Mouse (Mus musculus): ENCODE results near the gene P3h3.
"Not testable (repeated sequence)": the region's sequence is repeated elsewhere in the genome, so short reads cannot be mapped to it uniquely, and the experiment has no call there.

Gene P3h3

GRCm38 (mm10) chr6:124834512-124835081 lies 23.0 kb downstream of the P3h3 start:
- in situ Hi-C loops (cut with MboI, MseI), result no loop called here

DNA sequence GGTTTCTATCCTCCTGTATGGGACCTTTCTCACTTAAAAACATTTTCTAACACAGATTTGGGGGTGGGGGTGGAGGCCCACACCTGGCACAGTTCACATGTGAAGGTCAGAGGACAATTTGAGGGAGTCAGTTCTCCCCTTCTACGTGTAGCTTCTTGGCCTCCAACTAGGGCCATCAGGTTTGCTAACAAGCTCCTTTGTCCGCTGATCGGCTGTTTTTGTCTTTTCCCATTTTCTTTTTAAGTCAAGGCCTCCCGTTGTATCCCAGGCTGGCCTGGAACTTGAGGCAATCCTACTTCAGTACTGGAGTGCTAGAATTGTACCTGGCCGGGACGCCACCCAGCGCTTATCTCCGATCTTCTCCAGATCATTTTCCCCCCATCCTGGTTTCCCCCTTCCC lies 25.9 kb downstream of the P3h3 start:
- in situ Hi-C loops (cut with MboI, MseI), result no loop called here

DNA sequence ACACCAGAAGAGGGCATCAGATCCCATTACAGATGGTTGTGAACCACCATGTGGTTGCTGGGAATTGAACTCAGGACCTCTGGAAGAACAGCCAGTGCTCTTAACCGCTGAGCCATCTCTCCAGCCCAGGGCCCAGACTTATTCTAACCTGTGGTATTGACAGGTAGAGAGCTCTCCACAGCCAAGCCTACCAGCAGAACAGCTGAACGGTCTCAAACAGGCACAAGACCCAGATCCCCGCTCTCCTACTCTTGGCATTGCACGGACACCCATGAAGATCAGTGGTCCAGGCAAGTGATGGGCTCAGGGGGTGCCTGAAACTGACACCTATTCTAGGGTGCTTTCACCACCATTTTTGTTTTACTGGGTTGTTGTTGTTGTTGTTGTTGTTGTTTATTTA lies 26.4 kb downstream of the P3h3 start:
- in situ Hi-C loops (cut with MboI, MseI), result not testable (repeated sequence)

DNA sequence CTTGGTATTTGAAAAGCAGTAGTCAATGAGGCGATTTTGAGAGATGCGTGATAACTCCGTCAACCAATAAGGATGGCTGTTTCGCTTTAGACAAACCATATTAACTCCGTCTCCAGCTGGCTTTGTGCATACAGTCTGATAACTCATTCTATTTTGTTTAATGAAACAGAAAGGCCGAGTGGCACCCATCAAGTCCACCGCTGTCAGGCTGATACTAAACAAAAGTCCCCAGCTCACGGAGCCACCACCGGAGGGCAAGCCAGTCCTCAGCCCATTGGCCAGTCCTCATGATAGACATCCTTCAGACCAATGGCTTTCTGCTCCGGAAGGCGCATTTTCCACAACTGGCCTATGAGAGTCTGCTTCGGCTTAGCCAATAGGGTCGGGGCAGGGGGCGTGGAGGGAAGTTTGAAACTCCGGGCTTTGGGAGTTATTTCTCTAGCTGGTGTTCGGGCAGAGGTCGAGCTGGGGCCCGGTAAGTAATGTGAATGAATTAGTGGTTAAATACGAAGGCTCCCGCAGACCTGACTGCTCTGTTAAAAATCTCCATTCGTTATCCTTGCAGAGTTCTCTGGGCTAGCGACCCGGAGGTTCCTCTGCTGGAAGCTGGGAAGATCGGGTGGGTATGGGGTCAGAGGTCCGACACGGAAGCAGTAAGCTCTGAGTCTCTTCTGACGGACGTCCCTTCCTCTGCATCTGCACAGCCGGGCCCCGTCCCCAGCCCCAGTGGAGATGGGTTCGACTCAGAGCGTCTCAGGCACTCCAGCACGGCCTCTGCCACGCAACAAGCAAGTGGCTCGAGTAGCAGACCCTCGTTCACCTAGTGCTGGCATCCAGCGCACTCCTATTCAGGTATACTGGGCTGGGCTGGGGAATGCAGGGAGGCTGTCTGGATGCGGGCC lies 27.5 kb downstream of the P3h3 start:
- in situ Hi-C loops (cut with MboI, MseI), result no loop called here

DNA sequence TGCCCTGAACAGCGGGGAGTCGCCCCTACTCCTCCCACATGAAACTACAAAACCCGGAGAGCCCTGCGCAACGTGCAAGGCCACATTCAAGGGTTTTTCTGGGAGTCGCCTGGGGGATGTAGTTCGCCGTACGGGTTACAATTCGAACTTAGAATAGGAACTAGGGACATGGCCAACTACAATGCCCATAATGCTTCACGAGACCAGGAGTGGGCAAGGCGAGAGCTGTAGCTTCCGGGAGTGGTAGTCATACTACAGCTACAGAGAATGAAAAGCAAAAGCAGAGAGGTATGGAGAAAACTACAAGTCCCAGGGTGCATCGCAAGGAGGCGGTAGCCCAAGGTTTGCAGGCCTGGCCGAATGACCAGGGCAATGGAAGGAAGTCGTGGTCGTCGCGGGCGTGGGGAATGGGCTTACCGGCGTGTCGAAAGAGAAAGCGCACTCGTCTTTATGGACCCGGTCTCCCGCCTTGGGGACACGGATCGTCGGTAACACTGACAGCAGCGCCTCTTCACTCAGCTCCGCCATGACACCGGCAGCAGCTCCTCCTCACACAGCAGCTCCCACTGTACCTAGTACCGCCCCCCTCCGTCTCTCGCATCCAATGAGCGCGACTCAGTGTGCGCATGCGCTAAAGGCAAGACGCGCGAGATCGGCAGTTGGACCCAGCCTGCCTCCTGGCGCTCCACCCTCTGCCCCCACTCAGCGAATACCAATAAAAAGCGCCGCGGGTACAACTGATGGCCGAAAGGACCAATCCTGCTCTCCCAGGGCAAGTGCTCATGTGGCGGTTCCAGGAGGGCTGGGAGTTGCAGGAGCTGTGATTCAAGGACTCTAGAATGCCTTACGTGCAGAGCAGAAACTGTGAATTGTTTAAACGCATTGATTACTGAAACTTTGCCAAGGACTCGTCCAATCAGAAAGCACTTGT lies 28.4 kb downstream of the P3h3 start, which contains the start of the genes Usp5 and Cdca3:
Usp5 (minus strand) TSS at position 617 of the 931 bp plus-strand sequence.
Cdca3 (plus strand) TSS at position 680 of the 931 bp plus-strand sequence.
- in situ Hi-C loops (cut with MboI, MseI), result no loop called here

- in situ Hi-C loops (cut with MboI, MseI), result no loop called here
These were observed 29.4 kb downstream of the P3h3 start for GRCm38 (mm10) chr6:124828101-124828592.

DNA sequence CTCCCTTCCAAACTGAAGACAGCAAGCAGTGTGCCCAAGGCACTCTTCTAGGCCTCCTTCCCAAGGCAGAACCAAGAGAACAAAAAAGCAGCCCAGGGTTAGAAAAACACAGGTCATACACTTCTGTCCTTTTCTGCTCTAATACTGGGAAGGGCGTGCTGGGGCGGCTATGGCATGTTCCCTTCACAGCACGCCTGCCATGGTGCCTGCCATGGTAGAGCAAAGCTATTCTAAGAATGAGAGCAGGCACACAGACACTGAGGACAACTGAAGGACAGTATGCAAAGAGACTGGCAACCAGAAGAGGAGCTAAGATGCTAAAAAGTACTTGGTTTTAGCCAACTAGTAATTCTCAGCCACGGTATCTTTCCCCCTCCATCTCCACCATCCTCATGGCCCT lies 35.5 kb downstream of the P3h3 start:
- in situ Hi-C loops (cut with MboI, MseI), result no loop called here

GRCm38 (mm10) chr6:124820891-124821290 lies 36.7 kb downstream of the P3h3 start:
- in situ Hi-C loops (cut with MboI, MseI), result no loop called here

GRCm38 (mm10) chr6:124817971-124818370 lies 39.6 kb downstream of the P3h3 start:
- in situ Hi-C loops (cut with MboI, MseI), result no loop called here

DNA sequence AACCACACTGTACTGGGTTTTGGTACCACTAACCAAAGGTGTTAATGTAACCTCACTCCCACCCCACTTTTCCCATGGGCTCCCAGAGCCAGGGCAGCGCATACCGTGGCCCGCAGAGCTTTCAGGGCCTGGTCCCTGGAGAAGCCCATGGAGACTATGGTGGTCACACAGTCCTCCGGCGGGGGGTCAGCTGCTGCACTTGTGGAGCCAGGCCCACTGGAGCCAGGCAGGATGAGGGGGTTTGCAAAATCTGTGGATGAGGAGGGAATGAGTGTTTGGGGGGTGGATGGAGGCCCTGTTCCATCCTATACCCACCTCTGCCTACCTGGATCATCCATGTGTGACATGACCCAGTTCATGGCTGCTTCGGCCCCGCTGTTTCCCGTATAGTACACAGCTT lies 40.0 kb downstream of the P3h3 start:
- in situ Hi-C loops (cut with MboI, MseI), result no loop called here

DNA sequence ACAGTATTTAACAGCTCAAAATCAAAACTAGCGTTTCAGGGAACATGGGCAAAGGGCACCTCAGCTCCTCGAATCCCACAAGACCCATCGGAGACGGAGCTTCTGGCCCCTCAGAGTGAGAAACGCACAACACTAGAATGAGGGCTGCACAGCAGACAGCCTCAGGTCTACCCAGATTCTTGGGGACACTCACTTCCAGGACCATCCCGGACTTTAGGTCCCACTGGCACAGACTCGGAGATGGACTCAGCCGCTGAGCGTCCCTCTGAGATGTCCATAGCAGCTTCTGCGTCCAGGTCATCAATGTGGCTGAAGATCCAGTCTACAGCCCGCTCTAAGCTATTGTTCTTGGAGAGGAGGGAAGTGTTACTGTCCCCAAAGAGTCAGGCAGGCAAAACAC lies 40.4 kb downstream of the P3h3 start:
- in situ Hi-C loops (cut with MboI, MseI), result no loop called here

DNA sequence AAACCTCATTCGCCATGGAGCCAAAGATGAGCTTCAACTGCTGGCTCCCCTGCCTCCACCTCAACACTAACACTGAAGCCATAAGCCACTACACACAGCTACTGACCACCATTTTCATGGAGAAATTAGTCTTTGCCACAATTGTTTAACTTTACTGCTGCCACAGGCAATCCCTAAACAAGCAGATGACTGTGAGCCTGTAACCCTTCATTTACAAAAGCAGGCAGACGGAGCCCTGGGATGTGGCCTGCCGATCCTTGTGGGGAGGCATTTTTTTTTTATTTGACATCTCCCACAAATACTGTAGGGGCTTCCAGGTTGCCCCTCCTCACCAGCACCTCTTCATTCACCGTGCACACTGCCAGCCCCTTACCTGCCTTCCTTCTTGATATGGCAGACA lies 40.9 kb downstream of the P3h3 start:
- in situ Hi-C loops (cut with MboI, MseI), result no loop called here

DNA sequence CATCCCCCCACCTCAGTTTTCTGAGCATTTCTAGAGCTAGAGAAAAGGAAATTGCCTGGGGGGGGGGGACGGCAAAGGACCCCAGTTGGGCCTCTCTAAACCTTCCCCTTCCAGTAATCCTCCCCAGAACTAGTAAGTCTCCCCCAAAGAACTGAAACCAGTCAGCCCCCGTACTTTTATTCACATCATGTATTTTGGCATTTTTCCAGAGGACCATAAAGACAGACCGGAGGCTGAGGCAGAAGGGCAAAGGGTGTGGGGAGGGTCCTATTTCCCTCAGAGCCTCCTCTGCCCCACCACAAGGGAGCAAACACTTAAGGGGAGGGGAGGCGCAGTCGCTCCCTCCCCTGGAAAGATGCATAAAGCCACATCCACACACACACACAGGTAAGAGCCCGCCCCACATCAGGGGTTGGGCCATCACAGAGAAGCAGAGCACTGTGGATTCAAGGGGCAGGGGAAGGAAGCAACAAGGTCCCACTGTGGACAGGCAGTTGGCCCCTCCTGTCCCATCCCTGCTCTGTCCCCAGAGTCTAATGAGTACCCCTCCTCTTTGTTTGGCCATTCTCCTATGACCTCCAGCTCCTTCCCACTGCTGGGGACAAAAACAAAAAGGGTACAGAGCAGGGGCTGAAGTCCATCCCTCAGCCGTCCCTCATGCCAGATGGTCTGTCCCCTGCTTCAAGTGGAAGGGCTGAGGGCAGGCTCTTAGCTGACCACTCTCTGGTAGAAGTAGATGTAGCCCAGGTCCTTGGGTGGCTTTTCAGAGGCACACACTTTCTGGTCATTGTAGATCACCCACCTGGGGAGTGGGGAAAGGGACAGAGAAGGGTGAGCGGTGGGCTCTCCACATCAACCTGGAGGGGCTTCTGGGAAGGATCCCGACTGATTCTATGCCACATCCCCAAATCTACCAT lies 42.4 kb downstream of the P3h3 start:
- in situ Hi-C loops (cut with MboI, MseI), result no loop called here

- in situ Hi-C loops (cut with MboI, MseI), result no loop called here
These were observed 43.1 kb downstream of the P3h3 start for GRCm38 (mm10) chr6:124814448-124814847.

GRCm38 (mm10) chr6:124813933-124814332 lies 43.6 kb downstream of the P3h3 start, which contains the start of gene Tpi1:
Tpi1 (minus strand) TSS chr6:124814296.
- in situ Hi-C loops (cut with MboI, MseI), result no loop called here

DNA sequence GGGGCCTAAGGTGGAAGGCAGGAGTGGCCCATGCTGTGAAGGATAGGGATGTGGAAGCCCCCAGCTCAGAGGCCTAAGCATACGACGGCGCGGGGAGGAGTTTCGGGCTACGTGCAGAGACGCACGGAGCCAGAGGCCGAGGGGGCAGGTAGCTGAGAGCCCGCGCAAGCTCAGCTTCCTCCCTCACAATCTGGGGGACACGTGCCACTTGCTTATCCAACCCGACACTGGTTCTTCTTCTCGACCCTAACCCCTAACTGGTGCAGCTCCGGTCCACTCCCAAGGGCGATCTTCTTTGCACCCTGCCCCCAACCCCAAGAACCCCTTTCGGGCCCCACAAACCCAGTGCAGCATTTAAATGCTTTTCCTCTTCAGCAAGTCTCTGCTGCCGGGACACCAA lies 44.1 kb downstream of the P3h3 start:
- in situ Hi-C loops (cut with MboI, MseI), result no loop called here

DNA sequence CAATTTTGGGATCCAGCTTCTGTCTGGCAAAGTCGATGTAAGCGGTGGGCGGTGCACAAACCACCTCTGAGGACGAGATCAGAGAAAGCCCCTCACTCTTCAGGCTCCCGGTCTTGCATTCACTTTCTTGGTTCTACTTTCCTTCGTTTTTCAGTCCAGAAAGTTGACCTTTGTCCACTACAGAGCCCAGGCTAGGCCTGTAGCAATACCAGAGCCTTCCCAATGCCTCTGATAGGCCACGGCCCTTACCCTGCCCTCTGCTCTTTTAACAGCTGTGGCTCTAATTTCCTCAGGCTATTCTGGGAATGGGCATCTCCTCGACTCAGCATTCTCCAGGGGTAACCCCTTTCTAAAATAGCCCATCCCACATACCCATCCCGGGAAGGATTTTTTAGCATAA lies 44.7 kb downstream of the P3h3 start:
- in situ Hi-C loops (cut with MboI, MseI), result no loop called here

DNA sequence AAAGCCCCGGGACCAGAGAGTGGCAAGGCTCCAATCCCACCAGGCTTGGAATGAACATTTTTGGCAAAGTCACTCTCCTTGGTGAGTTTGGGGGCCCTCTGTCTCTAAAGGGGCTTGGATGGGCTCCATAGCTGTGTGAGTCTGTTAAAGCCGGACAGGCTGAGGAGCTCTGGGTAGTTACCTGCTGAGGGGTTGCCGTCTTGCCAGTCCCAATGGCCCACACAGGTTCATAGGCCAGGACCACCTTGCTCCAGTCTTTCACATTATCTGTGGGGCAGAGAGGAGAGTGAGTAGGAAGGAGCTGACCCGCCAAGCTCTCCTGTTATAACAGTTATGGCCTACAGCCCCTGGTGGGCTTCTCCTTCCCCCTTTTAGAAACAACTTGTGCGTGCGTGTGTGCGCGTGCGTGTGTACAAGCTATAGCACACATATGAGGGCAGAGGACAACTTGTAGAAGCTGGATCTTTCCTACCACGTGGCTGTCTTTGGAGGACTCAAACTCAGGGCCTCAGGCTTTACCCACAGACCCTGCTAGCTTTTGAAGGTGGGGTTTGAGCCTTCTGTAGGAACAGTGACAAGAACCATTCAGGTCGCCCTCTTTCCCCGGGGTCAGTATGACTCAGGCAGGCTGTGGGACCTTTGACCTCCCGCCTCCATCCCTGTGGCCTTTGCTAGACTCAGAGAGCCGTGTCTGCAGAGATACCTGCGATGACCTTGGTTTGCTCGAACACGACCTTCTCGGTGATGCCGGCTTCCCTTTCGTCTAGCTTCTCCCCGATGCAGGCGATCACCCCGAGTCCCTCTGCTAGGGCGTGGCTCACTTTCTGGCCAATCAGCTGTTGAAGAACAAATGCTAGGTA lies 45.6 kb downstream of the P3h3 start:
- in situ Hi-C loops (cut with MboI, MseI), result no loop called here

DNA sequence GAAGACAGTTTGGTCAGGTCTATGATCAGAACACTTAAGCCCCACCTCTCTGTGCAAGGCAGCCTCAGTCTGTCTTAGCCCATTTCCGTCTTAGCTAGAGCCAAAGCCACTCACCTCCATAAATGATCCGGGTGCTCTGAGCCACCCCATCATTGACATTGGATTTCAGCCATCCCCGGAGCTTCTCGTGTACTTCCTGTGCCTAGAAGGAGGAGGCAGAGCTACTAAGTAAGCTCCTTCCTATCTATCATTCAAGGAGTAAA lies 46.2 kb downstream of the P3h3 start:
- in situ Hi-C loops (cut with MboI, MseI), result no loop called here

All from T-helper 2 cell (primary cell).